ENCODE assay signal across 12 mouse cellular contexts in the genomic region with DNA sequence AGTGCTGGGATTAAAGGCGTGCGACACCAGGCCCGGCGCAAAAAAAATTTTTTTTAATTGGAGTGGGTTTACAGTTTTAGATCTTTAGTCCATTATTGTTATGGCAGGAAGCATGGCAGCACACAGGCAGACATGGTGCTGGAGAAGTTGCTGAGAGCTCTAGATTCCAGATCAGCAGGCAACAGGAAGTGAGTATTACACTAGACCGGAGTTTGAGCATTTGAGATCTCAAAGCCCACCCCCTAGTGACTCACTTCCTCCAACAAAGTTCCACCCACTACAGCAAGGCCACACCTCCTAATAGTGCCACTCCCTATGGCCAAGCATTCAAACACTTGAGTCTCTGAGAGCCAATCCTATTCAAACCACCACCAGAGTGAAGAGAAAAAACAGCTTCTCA. TPM values are rescaled to one million over a fixed set of nuclear protein-coding genes. Genes with fewer than 3 reads are reported as not detected.
A peak's percentile ranks its signal among the peaks of the same experiment; 100 is the strongest.
DNase-seq lines count a peak whose midpoint lies in the region; ATAC-seq and TF ChIP-seq lines count a peak whose summit lies in the region.
"Had no signal": no experiment of that assay in that cellular context is flagged by ENCODE, and none has a peak within 500 bp of the region (broad histone marks: within the 10 kb centered on the region; RNA-seq: fewer than 3 reads in every experiment).

No protein-coding gene starts in this region.

- no peak overlapping the region; the same call in 1 of the 2 replicates for H3K9ac ChIP-seq in ES-Bruce4 (ENCODE audit: low read depth, poor library complexity, severe bottlenecking)
- no peak overlapping the region for H3K9ac ChIP-seq in liver, embryonic 11.5 days (ENCODE audit: low read depth, low read length)
- H3K9ac ChIP-seq: forebrain, embryonic 12.5 days; limb, embryonic 12.5 days had no signal

- H3K4me2 ChIP-seq in liver, embryonic 11.5 days: no peak overlapping the region
- H3K4me2 ChIP-seq: forebrain, embryonic 12.5 days; limb, embryonic 12.5 days had no signal

- DNase-seq in WW6 (ENCODE audit: low read depth, low spot score): peak; percentile 61
- no peak for DNase-seq in liver, embryonic 11.5 days (ENCODE audit: low spot score)
- DNase-seq in testis, postnatal 10 days (ENCODE audit: low spot score): no peak
- DNase-seq in cerebellum, adult 11-12 months: no peak
- no peak for DNase-seq in adrenal gland, adult 8-10 months
- DNase-seq: adrenal gland, postnatal 10 days; cerebellum, postnatal 36 days had no signal

- ATAC-seq in liver, embryonic 11.5 days (replicated peaks; ENCODE audit: low FRiP score): peak; percentile 69
- peak; percentile 81 for ATAC-seq in monocyte, adult 5-6 weeks (replicated peaks; ENCODE audit: insufficient number of reproducible peaks, low FRiP score, low TSS enrichment, poor library complexity, severe bottlenecking)

- H3K4me3 ChIP-seq in ES-Bruce4 (ENCODE audit: low read depth, low read length): peak overlapping the region; percentile 65
- H3K4me3 ChIP-seq in liver, embryonic 11.5 days (ENCODE audit: low read depth, low read length): no peak overlapping the region
- H3K4me3 ChIP-seq: forebrain, embryonic 12.5 days; limb, embryonic 12.5 days had no signal

- H3K27me3 ChIP-seq in ES-Bruce4 (ENCODE audit: control insufficient read depth, insufficient read depth, low read length, poor library complexity, severe bottlenecking): no peaks in the 10 kb centered on the region
- no peaks in the 10 kb centered on the region for H3K27me3 ChIP-seq in liver, embryonic 11.5 days (replicated peaks; ENCODE audit: control insufficient read depth, insufficient read depth, low read length)
- H3K27me3 ChIP-seq: forebrain, embryonic 12.5 days; limb, embryonic 12.5 days had no signal

- 78% methylated on average over 5 of the region's 5 CpGs for WGBS in liver, embryonic 11.5 days

- H3K27ac ChIP-seq in ES-Bruce4 (ENCODE audit: insufficient read depth, low read length): peak overlapping the region; percentile 29
- peak overlapping the region; percentile 70 for H3K27ac ChIP-seq in liver, embryonic 11.5 days (ENCODE audit: low read depth, low read length)
- H3K27ac ChIP-seq: forebrain, embryonic 12.5 days; kidney, postnatal 0 days; limb, embryonic 12.5 days had no signal

- peaks cover 2% of the 10 kb centered on the region; the same call in 1 of the 2 replicates for H3K9me3 ChIP-seq in ES-Bruce4 (replicated peaks; ENCODE audit: control insufficient read depth, insufficient read depth, low read length, poor library complexity, severe bottlenecking)
- H3K9me3 ChIP-seq in liver, embryonic 11.5 days (ENCODE audit: control insufficient read depth, low read length): no peaks in the 10 kb centered on the region
- H3K9me3 ChIP-seq: limb, embryonic 12.5 days had no signal

- no peak for TF ChIP-seq CTCF in ES-Bruce4 (IDR thresholded peaks at IDR 0.05; ENCODE audit: low read depth, low read length)

- peak; percentile 30 for TF ChIP-seq POLR2A in ES-Bruce4 (IDR thresholded peaks at IDR 0.05; ENCODE audit: insufficient read depth, low read length)

- no peaks in the 10 kb centered on the region for H3K36me3 ChIP-seq in ES-Bruce4 (ENCODE audit: control insufficient read depth, insufficient read depth, low read length, poor library complexity, severe bottlenecking)
- H3K36me3 ChIP-seq in liver, embryonic 11.5 days (ENCODE audit: control insufficient read depth, insufficient read depth, low read length): no peaks in the 10 kb centered on the region
- H3K36me3 ChIP-seq: limb, embryonic 12.5 days had no signal

- H3K4me1 ChIP-seq in ES-Bruce4 (ENCODE audit: control insufficient read depth, insufficient read depth, low read length): no peaks in the 10 kb centered on the region
- peaks cover 15% of the 10 kb centered on the region for H3K4me1 ChIP-seq in liver, embryonic 11.5 days (replicated peaks; ENCODE audit: control insufficient read depth, insufficient read depth, low read length)
- H3K4me1 ChIP-seq: forebrain, embryonic 12.5 days had no signal

- TF ChIP-seq EP300 in ES-Bruce4 (IDR thresholded peaks at IDR 0.05; ENCODE audit: insufficient read depth, low read depth, low read length): no peak

RNA-seq across cellular contexts. Expression of gene Ppp1r15b, which starts 12.8 kb away (rescaled TPM):
- polyA plus RNA-seq in ES-Bruce4 (2011; ENCODE audit: insufficient read depth, insufficient read length, low read depth, missing spikeins): 59.9 and 68.9 TPM in 2 replicates
- 89.0 and 95.4 TPM in 2 replicates for polyA plus RNA-seq in liver, embryonic 11.5 days (2014; fragmentation: Nextera tagmentation; extraction: Ambion mirVana)
- total RNA-seq in monocyte, adult 5-6 weeks (2017): 173 to 191 TPM (median 177 TPM) in 3 replicates
- 10 to 100 TPM; 67.1 to 80.6 (median 71.1) TPM for total RNA-seq in adrenal gland, adult 8-10 months (2022)

RNA-seq across cellular contexts. Expression of gene Plekha6, which starts 45.9 kb away (rescaled TPM):
- polyA plus RNA-seq in ES-Bruce4 (2011; ENCODE audit: insufficient read depth, insufficient read length, low read depth, missing spikeins): 1.3 and 1.9 TPM in 2 replicates
- 4.1 and 4.3 TPM in 2 replicates for polyA plus RNA-seq in liver, embryonic 11.5 days (2014; fragmentation: Nextera tagmentation; extraction: Ambion mirVana)
- 5.7 to 6.3 TPM (median 5.7 TPM) in 3 replicates for total RNA-seq in monocyte, adult 5-6 weeks (2017)
- 10 to 100 TPM; 16.1 to 56.7 (median 33.1) TPM for total RNA-seq in adrenal gland, adult 8-10 months (2022)
